Mouse (Mus musculus) embryonic facial prominence, embryonic 15.5 days (tissue): ENCODE measurements around the gene Capn3. TPM values are rescaled to one million over a fixed set of nuclear protein-coding genes. Genes with fewer than 3 reads are reported as not detected.

Source experiments
- ATAC-seq: fragments of 200-750 bp; cut with Nextera tagmentation; 2 replicates; pipeline ENCODE4 v1.8.0; 2017; ENCODE audit warnings: low read depth, moderate TSS enrichment; ENCODE audit not compliant: insufficient number of reproducible peaks, low FRiP score, low TSS enrichment
- H3K27ac ChIP-seq: fragments of 300-500 bp; sonication (generic); replicated peaks from 2 replicates; pipeline ENCODE4 v1.5.1; 2015; ENCODE audit warnings: mild to moderate bottlenecking, inconsistent platforms
- H3K27me3 ChIP-seq: fragments of 300-500 bp; sonication (generic); 2 replicates; pipeline ENCODE4 v1.6.1; 2015; ENCODE audit warnings: inconsistent platforms
- H3K36me3 ChIP-seq: fragments of 300-500 bp; sonication (generic); 2 replicates; pipeline ENCODE4 v1.6.1; 2015; ENCODE audit warnings: mild to moderate bottlenecking, inconsistent platforms
- H3K4me1 ChIP-seq: fragments of 300-500 bp; sonication (generic); 2 replicates; pipeline ENCODE4 v1.6.1; 2015; ENCODE audit warnings: inconsistent platforms
- H3K4me2 ChIP-seq: fragments of 300-500 bp; sonication (generic); replicated peaks from 2 replicates; pipeline ENCODE4 v1.6.1; 2015; ENCODE audit warnings: mild to moderate bottlenecking, inconsistent platforms
- H3K4me3 ChIP-seq: fragments of 300-500 bp; sonication (generic); replicated peaks from 2 replicates; pipeline ENCODE4 v1.5.1; 2015; ENCODE audit warnings: mild to moderate bottlenecking, inconsistent platforms
- H3K9ac ChIP-seq: fragments of 300-500 bp; sonication (generic); 2 replicates; pipeline ENCODE4 v1.6.1; 2015; ENCODE audit warnings: inconsistent platforms
- H3K9me3 ChIP-seq: fragments of 300-500 bp; sonication (generic); replicated peaks from 2 replicates; pipeline ENCODE4 v1.6.1; 2016; ENCODE audit warnings: inconsistent platforms
- WGBS: fragments of 180-500 bp; shearing (Covaris S2); methylation state at CpG from one replicate; pipeline ENCODE4 v1.1.7; 2015; 5-methylcytosine and 5-hydroxymethylcytosine counted together
- polyA plus RNA-seq: library from polyadenylated mRNA; unstranded; fragments of >200 nt; fragmentation: Nextera tagmentation; extraction: Ambion mirVana; gene quantifications from 2 replicates; pipeline ENCODE4 v1.2.1, GENCODE M21; 2015

Capn3 gene
- polyA plus RNA-seq, 1 experiment from 2014 or later = 3.8 TPM

DNA sequence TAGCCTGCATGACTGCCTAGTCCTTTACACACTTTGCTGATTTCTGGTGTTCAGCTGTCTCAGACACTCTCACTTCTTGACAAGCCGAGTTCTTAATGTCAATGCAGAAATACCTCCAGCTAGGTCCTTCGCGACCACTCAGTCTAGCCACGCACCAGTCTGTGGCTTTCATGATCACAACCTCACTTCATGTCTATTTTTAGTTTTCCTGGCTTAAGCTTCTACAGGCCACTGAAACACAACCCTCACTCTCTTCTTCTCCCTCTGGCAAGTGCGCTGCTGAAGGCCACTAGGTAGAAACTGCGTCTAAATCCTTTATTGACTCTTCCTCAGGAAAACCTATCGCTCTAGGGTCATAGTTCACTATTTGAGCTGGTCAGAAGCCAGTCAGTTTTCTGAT is 7.5 kb downstream of the Capn3 start:
- Histone ChIP-seq H3K4me2 (no peak overlapping the region), H3K4me1 (no peaks in the 10 kb centered on the region), H3K9me3 (no peaks in the 10 kb centered on the region), H3K27ac (no peak overlapping the region; the same call in 1 of the 2 replicates), H3K36me3 (no peaks in the 10 kb centered on the region), H3K9ac (no peak overlapping the region), H3K27me3 (no peaks in the 10 kb centered on the region), H3K4me3 (no peak overlapping the region)
- 75% methylated on average over 7 of the region's 7 CpGs for WGBS
- no peak for ATAC-seq

DNA sequence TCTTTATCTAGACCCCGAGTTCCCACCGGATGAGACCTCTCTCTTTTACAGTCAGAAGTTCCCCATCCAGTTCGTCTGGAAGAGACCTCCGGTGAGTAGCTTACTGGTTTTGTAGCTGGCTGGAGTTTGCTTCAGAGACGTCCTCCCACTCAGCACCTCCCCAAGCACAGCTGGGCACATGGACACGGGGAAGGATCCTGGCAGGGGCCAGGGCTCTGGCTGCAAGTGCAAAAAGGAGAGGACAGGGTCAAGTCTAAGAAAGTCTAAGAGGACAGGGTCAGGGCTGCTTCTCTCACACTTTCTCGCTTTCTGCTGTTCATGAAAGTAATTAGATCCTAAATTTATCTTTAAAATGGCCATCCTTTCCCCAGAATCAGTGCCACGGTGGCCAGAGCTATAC is 8.3 kb downstream of the Capn3 start:
- no peak overlapping the region for H3K4me3 ChIP-seq
- no peaks in the 10 kb centered on the region for H3K27me3 ChIP-seq
- no peak overlapping the region for H3K27ac ChIP-seq
- no peaks in the 10 kb centered on the region for H3K4me1 ChIP-seq
- H3K4me2 ChIP-seq = no peak overlapping the region
- ATAC-seq = no peak
- WGBS = 72% methylated on average over 8 of the region's 8 CpGs
- H3K9ac ChIP-seq = no peak overlapping the region
- H3K9me3 ChIP-seq = no peaks in the 10 kb centered on the region
- no peaks in the 10 kb centered on the region for H3K36me3 ChIP-seq

DNA sequence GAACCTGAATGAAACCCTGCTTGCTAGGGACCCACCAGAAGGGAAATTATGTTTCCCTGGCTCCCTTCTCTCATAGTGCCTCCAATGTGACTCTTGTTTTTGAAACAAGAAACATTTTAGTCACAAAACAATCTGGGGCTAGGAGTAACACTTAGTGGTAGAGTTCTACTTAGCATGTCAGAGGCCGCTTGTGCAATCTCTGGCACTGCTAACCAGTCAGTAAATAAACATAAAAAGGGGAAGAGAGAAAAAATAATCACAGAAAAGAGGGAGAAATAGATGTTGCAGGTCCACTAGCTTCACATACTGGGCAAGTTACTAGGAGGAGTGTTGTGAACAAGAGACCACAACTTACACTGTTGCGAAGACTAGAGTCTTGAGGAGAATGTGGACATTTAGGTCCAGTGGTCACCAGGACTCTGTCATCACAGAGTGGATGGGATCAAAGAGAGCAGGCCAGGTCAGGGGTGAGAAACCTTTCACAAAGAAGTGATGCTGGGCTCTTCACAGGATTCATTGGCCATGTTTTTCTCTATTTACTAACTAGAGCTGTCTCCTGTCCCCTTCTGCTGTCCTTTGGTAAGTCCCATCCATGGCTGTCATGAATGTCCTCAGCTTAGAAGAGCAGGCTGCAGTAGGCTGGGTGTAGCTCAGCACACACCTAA is 9.0 kb downstream of the Capn3 start:
- no peak overlapping the region for H3K4me3 ChIP-seq
- no peak overlapping the region for H3K27ac ChIP-seq
- no peak for ATAC-seq
- no peak overlapping the region for H3K9ac ChIP-seq
- no peak overlapping the region for H3K4me2 ChIP-seq
- H3K27me3 ChIP-seq = no peaks in the 10 kb centered on the region
- no peaks in the 10 kb centered on the region for H3K9me3 ChIP-seq
- H3K4me1 ChIP-seq = no peaks in the 10 kb centered on the region
- 92% methylated on average over 2 of the region's 2 CpGs for WGBS
- H3K36me3 ChIP-seq = no peaks in the 10 kb centered on the region

DNA sequence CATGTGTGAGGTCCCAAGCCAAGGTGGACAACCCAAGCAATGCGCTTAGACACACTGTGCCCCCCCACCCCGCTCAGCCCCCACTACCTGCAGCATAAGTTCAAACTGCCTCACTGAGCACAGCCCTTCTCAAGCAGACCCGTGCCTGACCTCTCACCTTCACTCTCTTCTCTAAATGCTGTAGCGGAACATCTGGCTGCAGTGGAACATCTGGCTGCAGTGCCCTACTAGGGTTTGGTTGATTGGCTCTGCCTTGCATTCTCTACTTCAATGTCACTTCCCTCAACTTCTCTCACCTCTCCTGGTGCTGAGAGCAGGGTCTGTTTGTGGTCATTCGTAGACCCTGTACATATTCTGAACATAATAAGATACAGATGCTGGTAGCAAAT is 9.6 kb downstream of the Capn3 start:
- Histone ChIP-seq H3K27me3 (no peaks in the 10 kb centered on the region), H3K4me1 (no peaks in the 10 kb centered on the region), H3K9me3 (no peaks in the 10 kb centered on the region), H3K9ac (no peak overlapping the region), H3K4me2 (no peak overlapping the region), H3K36me3 (no peaks in the 10 kb centered on the region), H3K4me3 (no peak overlapping the region), H3K27ac (no peak overlapping the region)
- ATAC-seq = no peak
- 77% methylated on average over 5 of the region's 5 CpGs for WGBS

DNA sequence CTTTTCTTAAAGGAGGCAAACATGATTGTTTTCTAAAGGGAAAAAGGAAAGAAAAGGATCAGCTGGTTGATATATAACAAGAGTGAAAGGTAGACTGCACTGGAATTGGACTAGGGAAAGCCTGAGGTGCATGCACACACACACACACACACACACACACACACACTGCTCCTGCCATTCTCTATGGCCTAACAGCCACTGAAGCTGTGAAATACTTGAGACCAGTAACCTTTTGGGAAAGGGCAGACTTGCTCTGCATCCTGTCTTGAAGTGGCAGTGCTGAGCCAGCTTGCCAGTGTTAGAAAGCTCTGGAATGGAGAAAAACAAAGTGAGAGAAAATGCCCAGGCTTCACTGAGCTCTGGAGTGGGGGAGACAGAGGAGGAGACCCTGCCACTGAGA is 12.2 kb downstream of the Capn3 start:
- no peaks in the 10 kb centered on the region for H3K36me3 ChIP-seq
- no peaks in the 10 kb centered on the region for H3K4me1 ChIP-seq
- H3K4me3 ChIP-seq = no peak overlapping the region
- H3K9ac ChIP-seq = no peak overlapping the region
- no peak for ATAC-seq
- H3K27me3 ChIP-seq = no peaks in the 10 kb centered on the region
- no peak overlapping the region for H3K27ac ChIP-seq
- H3K4me2 ChIP-seq = no peak overlapping the region
- no peaks in the 10 kb centered on the region for H3K9me3 ChIP-seq

DNA sequence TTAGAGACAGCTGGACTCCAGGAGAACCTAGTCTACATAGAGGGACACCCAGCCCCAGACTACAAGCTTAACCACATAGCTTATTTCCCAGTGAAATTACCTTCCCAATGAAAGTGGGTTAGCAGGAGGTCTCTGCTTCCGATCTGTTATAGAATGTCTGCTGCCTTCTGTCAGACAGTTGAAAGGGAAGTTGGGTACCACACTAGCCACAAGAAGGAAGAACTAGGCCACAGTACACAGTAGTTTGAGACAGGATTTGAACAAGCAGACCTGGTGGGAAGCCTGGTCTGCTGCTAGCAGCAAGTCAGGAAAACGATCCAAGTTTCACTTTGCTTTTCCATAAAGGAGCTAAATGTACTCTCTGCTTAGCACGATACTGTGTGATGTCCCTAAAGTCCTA is 13.4 kb downstream of the Capn3 start:
- H3K4me3 ChIP-seq = no peak overlapping the region
- no peaks in the 10 kb centered on the region for H3K27me3 ChIP-seq
- no peak overlapping the region for H3K27ac ChIP-seq
- H3K4me2 ChIP-seq = no peak overlapping the region
- no peaks in the 10 kb centered on the region for H3K4me1 ChIP-seq
- no peaks in the 10 kb centered on the region for H3K36me3 ChIP-seq
- no peak for ATAC-seq
- no peaks in the 10 kb centered on the region for H3K9me3 ChIP-seq
- WGBS = 82% methylated on average over 3 of the region's 3 CpGs
- no peak overlapping the region for H3K9ac ChIP-seq

- H3K9ac ChIP-seq = no peak overlapping the region
- WGBS = 87% methylated on average over 10 of the region's 10 CpGs
- no peak overlapping the region for H3K4me2 ChIP-seq
- H3K9me3 ChIP-seq = no peaks in the 10 kb centered on the region
- H3K27ac ChIP-seq = no peak overlapping the region
- no peaks in the 10 kb centered on the region for H3K27me3 ChIP-seq
- H3K4me3 ChIP-seq = no peak overlapping the region
- no peaks in the 10 kb centered on the region for H3K4me1 ChIP-seq
- no peaks in the 10 kb centered on the region for H3K36me3 ChIP-seq
- no peak for ATAC-seq
Observed at GRCm38 (mm10) chr2:120469715-120470114, 13.9 kb downstream of the Capn3 start.

DNA sequence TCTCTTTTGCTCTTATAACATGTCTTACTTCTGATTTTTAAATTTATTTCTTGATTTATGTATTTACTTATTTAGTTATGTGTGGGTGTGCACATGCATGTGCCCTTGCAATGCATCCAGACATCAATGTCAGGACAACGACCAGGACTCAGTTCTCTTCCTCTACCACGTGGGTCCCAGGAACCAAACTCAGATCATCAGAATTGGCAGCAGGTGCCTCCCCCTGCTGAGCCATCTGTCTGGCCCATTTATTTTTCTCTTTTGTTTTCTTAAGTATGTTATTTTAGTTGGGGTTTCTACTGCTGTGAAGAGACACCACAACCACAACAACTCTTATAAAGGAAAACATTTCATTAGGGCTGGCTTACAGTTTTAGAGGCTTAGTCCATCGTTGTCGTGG is 15.0 kb downstream of the Capn3 start:
- 75% methylated on average over 4 of the region's 4 CpGs for WGBS
- no peak for ATAC-seq

DNA sequence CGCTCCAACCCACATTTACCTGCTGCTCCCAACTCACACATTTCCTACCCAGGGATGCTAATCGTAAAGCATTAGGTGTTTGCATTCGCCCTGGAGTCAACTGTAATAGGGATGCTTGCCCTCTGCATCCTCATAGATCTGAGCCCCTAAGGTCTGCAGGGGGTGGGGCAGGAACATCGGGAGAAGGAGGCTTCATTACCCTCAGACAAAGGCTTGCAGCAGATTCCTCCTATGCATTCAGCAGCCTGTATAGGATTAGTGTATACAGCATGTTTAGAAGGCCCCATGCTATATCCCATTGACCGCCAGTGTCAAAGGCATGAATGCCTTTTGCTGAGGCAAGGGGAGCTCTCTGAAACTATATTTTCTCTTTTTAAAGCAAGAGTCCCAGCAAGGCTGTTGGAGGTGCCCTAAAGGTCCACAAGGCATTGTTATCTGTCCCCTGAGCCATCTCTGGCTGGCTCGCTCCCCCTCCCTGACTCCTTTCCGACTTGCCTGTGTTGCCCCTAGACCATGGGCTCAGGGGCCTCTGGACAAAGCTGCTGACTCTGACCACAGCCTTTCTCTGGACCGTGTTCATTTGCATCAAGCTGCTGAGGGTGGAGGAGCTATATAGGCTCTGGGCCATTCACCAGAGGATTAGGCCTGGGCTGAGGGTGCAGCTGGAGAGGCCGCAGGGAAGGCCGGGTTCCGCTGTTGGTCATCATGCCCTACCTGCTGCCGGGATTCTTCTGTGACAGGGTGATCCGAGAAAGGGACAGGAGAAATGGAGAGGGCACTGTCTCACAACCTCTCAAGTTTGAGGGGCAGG is 20.7 kb downstream of the Capn3 start:
- H3K9ac ChIP-seq = no peak overlapping the region
- no peak overlapping the region for H3K27ac ChIP-seq
- no peak for ATAC-seq
- H3K27me3 ChIP-seq = no peaks in the 10 kb centered on the region
- H3K4me1 ChIP-seq = no peaks in the 10 kb centered on the region
- H3K4me3 ChIP-seq = no peak overlapping the region
- H3K36me3 ChIP-seq = no peaks in the 10 kb centered on the region
- no peaks in the 10 kb centered on the region for H3K9me3 ChIP-seq
- 74% methylated on average over 13 of the region's 13 CpGs for WGBS
- H3K4me2 ChIP-seq = no peak overlapping the region

More for the DNA sequence above, 15.0 kb downstream of the Capn3 start:
- Histone ChIP-seq H3K4me2 (no peak overlapping the region), H3K36me3 (no peaks in the 10 kb centered on the region), H3K9ac (no peak overlapping the region), H3K27ac (no peak overlapping the region), H3K9me3 (no peaks in the 10 kb centered on the region), H3K4me1 (no peaks in the 10 kb centered on the region), H3K27me3 (no peaks in the 10 kb centered on the region), H3K4me3 (no peak overlapping the region)

GRCm38 (mm10) chr2:120478600-120478999 is 22.8 kb downstream of the Capn3 start:
- H3K4me1 ChIP-seq = peaks cover 3% of the 10 kb centered on the region; the same call in 1 of the 2 replicates
- H3K27ac ChIP-seq = no peak overlapping the region
- no peaks in the 10 kb centered on the region for H3K36me3 ChIP-seq
- no peak overlapping the region for H3K4me2 ChIP-seq
- no peak overlapping the region for H3K9ac ChIP-seq
- H3K9me3 ChIP-seq = no peaks in the 10 kb centered on the region
- ATAC-seq = no peak
- WGBS = 62% methylated on average over 3 of the region's 3 CpGs
- H3K27me3 ChIP-seq = no peaks in the 10 kb centered on the region
- no peak overlapping the region for H3K4me3 ChIP-seq

DNA sequence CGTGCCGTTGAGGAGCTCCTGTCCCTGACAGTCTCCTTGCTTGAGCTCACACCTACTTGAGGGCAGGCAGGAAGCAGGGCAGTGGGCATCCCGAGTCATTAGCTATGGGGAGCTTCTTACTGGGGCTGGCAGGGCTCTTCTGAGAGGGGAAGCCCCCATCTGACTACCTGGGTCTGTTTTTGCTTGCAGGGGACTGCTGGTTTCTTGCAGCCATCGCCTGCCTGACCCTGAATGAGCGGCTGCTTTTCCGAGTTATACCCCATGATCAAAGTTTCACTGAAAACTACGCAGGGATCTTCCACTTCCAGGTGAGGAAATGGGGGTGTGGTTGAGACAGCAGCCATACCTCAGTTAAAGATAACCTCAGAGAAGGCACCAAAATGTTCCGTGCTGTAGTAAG is 26.1 kb downstream of the Capn3 start:
- Histone ChIP-seq H3K27ac (no peak overlapping the region), H3K27me3 (no peaks in the 10 kb centered on the region), H3K4me2 (no peak overlapping the region), H3K9me3 (no peaks in the 10 kb centered on the region), H3K36me3 (no peaks in the 10 kb centered on the region), H3K4me1 (peaks cover 3% of the 10 kb centered on the region; the same call in 1 of the 2 replicates), H3K4me3 (no peak overlapping the region), H3K9ac (no peak overlapping the region)
- ATAC-seq = no peak
- WGBS = 67% methylated on average over 8 of the region's 8 CpGs
